Mouse (Mus musculus): ENCODE measurements around the gene Smc1b.
A peak's percentile ranks its signal among the peaks of the same experiment; 100 is the strongest.
"Not testable (repeated sequence)": the region's sequence is repeated elsewhere in the genome, so short reads cannot be mapped to it uniquely, and the experiment has no call there.

Gene Smc1b

GRCm38 (mm10) chr15:85135143-85135542 lies 3.4 kb upstream of the Smc1b start:
- no peak for DNase-seq (ENCODE audit: extremely low spot score)

GRCm38 (mm10) chr15:85132193-85132520 lies 393 bp upstream of the Smc1b start:
- DNase-seq (ENCODE audit: extremely low spot score), result no peak

- no peak for DNase-seq (ENCODE audit: extremely low spot score)
These were observed 46.1 kb downstream of the Smc1b start for GRCm38 (mm10) chr15:85085641-85086040.

GRCm38 (mm10) chr15:85072651-85073050 lies 59.1 kb downstream of the Smc1b start:
- no peak for DNase-seq (ENCODE audit: extremely low spot score)

- peak; percentile 37 for DNase-seq (ENCODE audit: extremely low spot score)
These were observed 61.2 kb downstream of the Smc1b start for GRCm38 (mm10) chr15:85070561-85070960.

GRCm38 (mm10) chr15:85063421-85063820 lies 68.3 kb downstream of the Smc1b start:
- DNase-seq (ENCODE audit: extremely low spot score), result no peak

- DNase-seq (ENCODE audit: extremely low spot score), result no peak
These were observed 76.6 kb downstream of the Smc1b start for GRCm38 (mm10) chr15:85055186-85055585.

GRCm38 (mm10) chr15:85054098-85054497 lies 77.7 kb downstream of the Smc1b start:
- no peak for DNase-seq (ENCODE audit: extremely low spot score)

- no peak for DNase-seq (ENCODE audit: extremely low spot score)
These were observed 82.0 kb downstream of the Smc1b start for GRCm38 (mm10) chr15:85049758-85050157.

GRCm38 (mm10) chr15:85047865-85048264 lies 83.9 kb downstream of the Smc1b start:
- no peak for DNase-seq (ENCODE audit: extremely low spot score)

- DNase-seq (ENCODE audit: extremely low spot score), result no peak
These were observed 85.4 kb downstream of the Smc1b start for GRCm38 (mm10) chr15:85046230-85046950.

GRCm38 (mm10) chr15:85043761-85044160 lies 88.0 kb downstream of the Smc1b start:
- DNase-seq (ENCODE audit: extremely low spot score), result no peak

- no peak for DNase-seq (ENCODE audit: extremely low spot score)
These were observed 88.6 kb downstream of the Smc1b start for GRCm38 (mm10) chr15:85043116-85043515.

GRCm38 (mm10) chr15:85042361-85042954 lies 89.3 kb downstream of the Smc1b start:
- peak; percentile 56 for DNase-seq (ENCODE audit: extremely low spot score)

GRCm38 (mm10) chr15:85041546-85042225 lies 90.1 kb downstream of the Smc1b start:
- DNase-seq (ENCODE audit: extremely low spot score), result no peak

GRCm38 (mm10) chr15:85037343-85037690 lies 94.4 kb downstream of the Smc1b start:
- DNase-seq (ENCODE audit: extremely low spot score), result no peak

- DNase-seq (ENCODE audit: extremely low spot score), result peak; percentile 98
These were observed 95.0 kb downstream of the Smc1b start for GRCm38 (mm10) chr15:85036566-85037342.

GRCm38 (mm10) chr15:85033916-85034315 lies 97.8 kb downstream of the Smc1b start:
- not testable (repeated sequence) for DNase-seq (ENCODE audit: extremely low spot score)

GRCm38 (mm10) chr15:85031866-85032265 lies 99.9 kb downstream of the Smc1b start:
- no peak for DNase-seq (ENCODE audit: extremely low spot score)

GRCm38 (mm10) chr15:85030643-85031042 lies 101.1 kb downstream of the Smc1b start:
- not testable (repeated sequence) for DNase-seq (ENCODE audit: extremely low spot score)

- not testable (repeated sequence) for DNase-seq (ENCODE audit: extremely low spot score)
These were observed 103.1 kb downstream of the Smc1b start, which contains the start of gene Fam118a for GRCm38 (mm10) chr15:85028648-85029047. Gene Fam118a, plus strand, starts transcription at chr15:85028948.

- no peak for DNase-seq (ENCODE audit: extremely low spot score)
These were observed 104.0 kb downstream of the Smc1b start for GRCm38 (mm10) chr15:85027740-85028139.
